8 mouse cellular contexts compared by ENCODE assay signal in the genomic region with DNA sequence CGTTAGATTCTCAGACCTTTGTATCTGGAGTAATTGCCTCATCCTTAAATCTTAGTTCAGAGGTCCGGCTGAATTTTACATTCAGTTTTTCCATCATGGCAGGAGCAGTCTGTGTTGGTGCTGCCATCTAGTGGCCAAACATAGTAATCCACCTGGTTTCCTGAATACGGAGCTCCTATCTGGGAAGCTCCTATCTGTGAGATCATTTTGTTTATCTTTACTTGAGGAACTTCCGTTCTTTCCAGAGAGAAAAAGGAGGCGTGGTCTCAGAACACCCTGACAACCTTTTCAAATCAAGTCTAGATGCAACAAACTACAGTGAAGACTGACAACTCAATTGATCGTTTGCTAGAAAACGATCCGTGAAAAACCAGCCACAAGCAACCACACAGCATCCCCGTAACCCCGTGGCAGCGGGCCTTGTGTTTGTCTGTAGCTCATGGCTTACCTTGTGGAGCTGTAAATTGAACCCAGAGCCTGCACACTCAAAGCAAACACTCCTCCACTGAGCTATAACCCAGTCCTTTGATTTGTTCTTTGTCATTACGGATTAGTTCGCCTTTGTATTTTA. TPM values are rescaled to one million over a fixed set of nuclear protein-coding genes. Genes with fewer than 3 reads are reported as not detected.
DNase-seq lines count a peak whose midpoint lies in the region; ATAC-seq and TF ChIP-seq lines count a peak whose summit lies in the region.

No protein-coding gene starts in this region.

- no peak overlapping the region for H3K27ac ChIP-seq in cortical plate, adult 2 months (ENCODE audit: insufficient read depth, low read length)
- H3K27ac ChIP-seq in heart, adult 2 months = no peak overlapping the region; the same call in 1 of the 2 replicates
- no peak overlapping the region for H3K27ac ChIP-seq in kidney, embryonic 16.5 days (ENCODE audit: low read length)
- no peak overlapping the region for H3K27ac ChIP-seq in limb, embryonic 14.5 days (replicated peaks; ENCODE audit: low read depth, low read length)
- H3K27ac ChIP-seq in stomach, postnatal 0 days (replicated peaks) = no peak overlapping the region

- H3K79me2 ChIP-seq in C2C12 (ENCODE audit: control insufficient read depth, insufficient read depth) = no peaks in the 10 kb centered on the region
- no peaks in the 10 kb centered on the region for H3K79me2 ChIP-seq in heart, adult 2 months (replicated peaks; ENCODE audit: control insufficient read depth, insufficient read depth, low read length)

- peaks cover 6% of the 10 kb centered on the region for H3K9me3 ChIP-seq in kidney, embryonic 16.5 days (ENCODE audit: low read length)
- H3K9me3 ChIP-seq in limb, embryonic 14.5 days (ENCODE audit: control insufficient read depth, low read length) = no peaks in the 10 kb centered on the region
- H3K9me3 ChIP-seq in stomach, postnatal 0 days (ENCODE audit: control insufficient read depth, low read length) = no peaks in the 10 kb centered on the region

- ATAC-seq in activated CD4-positive, CD25-positive, alpha-beta regulatory T cell, adult 4 months = peak; percentile 68
- ATAC-seq in kidney, embryonic 16.5 days (ENCODE audit: low FRiP score, low TSS enrichment) = 0 out of 2 replicates have a peak, but pooled peaks have one; percentile 27
- ATAC-seq in limb, embryonic 14.5 days (ENCODE audit: low FRiP score, low read depth) = peak; percentile 53; the same call in 1 of the 2 replicates
- no peak for ATAC-seq in stomach, postnatal 0 days (ENCODE audit: low FRiP score, low TSS enrichment)

- peak; percentile 18 for TF ChIP-seq CTCF in C2C12 (IDR thresholded peaks at IDR 0.05; ENCODE audit: control insufficient read depth, insufficient read depth, insufficient read length)
- peak; percentile 65; the same call in 1 of the 2 replicates for TF ChIP-seq CTCF in cortical plate, adult 2 months (IDR thresholded peaks at IDR 0.05; ENCODE audit: extremely low read depth, insufficient read depth, low read length)
- TF ChIP-seq CTCF in heart, adult 2 months (IDR thresholded peaks at IDR 0.05) = peak; percentile 97
- TF ChIP-seq CTCF in stomach, postnatal 0 days (IDR thresholded peaks at IDR 0.05; ENCODE audit: low read depth) = peak; percentile 93

- no peaks in the 10 kb centered on the region for H3K4me1 ChIP-seq in cortical plate, adult 2 months (ENCODE audit: control insufficient read depth, insufficient read depth, low read length)
- H3K4me1 ChIP-seq in heart, adult 2 months (ENCODE audit: control insufficient read depth, insufficient read depth, low read length) = no peaks in the 10 kb centered on the region
- no peaks in the 10 kb centered on the region for H3K4me1 ChIP-seq in kidney, embryonic 16.5 days (ENCODE audit: insufficient read depth, low read length)
- H3K4me1 ChIP-seq in limb, embryonic 14.5 days (ENCODE audit: control insufficient read depth, insufficient read depth, low read length) = no peaks in the 10 kb centered on the region
- no peaks in the 10 kb centered on the region for H3K4me1 ChIP-seq in stomach, postnatal 0 days (replicated peaks; ENCODE audit: control insufficient read depth, insufficient read depth)

- no peaks in the 10 kb centered on the region for H3K79me3 ChIP-seq in C2C12 (ENCODE audit: low read depth)

- no peak overlapping the region for H3K4me3 ChIP-seq in C2C12 (ENCODE audit: insufficient read depth, poor library complexity, severe bottlenecking)
- no peak overlapping the region for H3K4me3 ChIP-seq in cortical plate, adult 2 months (ENCODE audit: insufficient read depth, low read length)
- H3K4me3 ChIP-seq in heart, adult 2 months = no peak overlapping the region
- no peak overlapping the region for H3K4me3 ChIP-seq in kidney, embryonic 16.5 days (ENCODE audit: low read length)
- H3K4me3 ChIP-seq in limb, embryonic 14.5 days (replicated peaks; ENCODE audit: low read length) = no peak overlapping the region
- H3K4me3 ChIP-seq in stomach, postnatal 0 days (ENCODE audit: low read depth, low read length) = no peak overlapping the region

- H3K9ac ChIP-seq in heart, adult 2 months (ENCODE audit: low read depth, low read length) = no peak overlapping the region
- H3K9ac ChIP-seq in kidney, embryonic 16.5 days (replicated peaks; ENCODE audit: low read length) = no peak overlapping the region
- H3K9ac ChIP-seq in limb, embryonic 14.5 days (ENCODE audit: low read depth, low read length, severe bottlenecking) = no peak overlapping the region
- H3K9ac ChIP-seq in stomach, postnatal 0 days (ENCODE audit: low read length) = no peak overlapping the region

- H3K4me2 ChIP-seq in kidney, embryonic 16.5 days (replicated peaks; ENCODE audit: low read depth, low read length) = no peak overlapping the region
- H3K4me2 ChIP-seq in limb, embryonic 14.5 days (replicated peaks; ENCODE audit: low read depth, low read length, severe bottlenecking) = no peak overlapping the region
- no peak overlapping the region for H3K4me2 ChIP-seq in stomach, postnatal 0 days (replicated peaks; ENCODE audit: low read depth)

- intact Hi-C loops in heart, adult 2 months (cut with DNase I) = loop anchor here (1.0 to 5.0 kb wide), 3 partner anchors 69 to 218 kb away; a partner anchor contains a TSS

- no peaks in the 10 kb centered on the region for H3K27me3 ChIP-seq in C2C12 (ENCODE audit: control insufficient read depth, insufficient read depth, insufficient read length)
- no peaks in the 10 kb centered on the region for H3K27me3 ChIP-seq in heart, adult 2 months (ENCODE audit: control insufficient read depth, insufficient read depth, low read length)
- H3K27me3 ChIP-seq in kidney, embryonic 16.5 days (ENCODE audit: insufficient read depth, low read length) = no peaks in the 10 kb centered on the region
- no peaks in the 10 kb centered on the region for H3K27me3 ChIP-seq in limb, embryonic 14.5 days (ENCODE audit: control insufficient read depth, insufficient read depth, low read length)
- H3K27me3 ChIP-seq in stomach, postnatal 0 days (ENCODE audit: control insufficient read depth, insufficient read depth, low read length) = no peaks in the 10 kb centered on the region

- whole genome bisulfite sequencing in heart, adult 2 months = 41% methylated on average over 13 of the region's 13 CpGs
- WGBS in kidney, embryonic 16.5 days = 42% methylated on average over 13 of the region's 13 CpGs
- WGBS in limb, embryonic 14.5 days = 40% methylated on average over 13 of the region's 13 CpGs
- 42% methylated on average over 13 of the region's 13 CpGs for WGBS in stomach, postnatal 0 days

- peak; percentile 50 to 66 for DNase-seq in heart, adult 2 months
- peak; percentile 85 for DNase-seq in limb, embryonic 14.5 days (ENCODE audit: low spot score)
- DNase-seq in naive thymus-derived CD4-positive, alpha-beta T cell, adult 2 months (ENCODE audit: low read depth) = peak; percentile 79
- peak; percentile 60 for DNase-seq in stomach, postnatal 0 days (ENCODE audit: low spot score)

- H3K36me3 ChIP-seq in C2C12 (ENCODE audit: control insufficient read depth, insufficient read depth) = no peaks in the 10 kb centered on the region
- H3K36me3 ChIP-seq in heart, adult 2 months (ENCODE audit: control insufficient read depth, insufficient read depth, low read length) = peaks cover 2% of the 10 kb centered on the region; the same call in 1 of the 2 replicates
- H3K36me3 ChIP-seq in kidney, embryonic 16.5 days (ENCODE audit: insufficient read depth, low read length) = peaks cover 9% of the 10 kb centered on the region; the same call in 1 of the 2 replicates
- no peaks in the 10 kb centered on the region for H3K36me3 ChIP-seq in limb, embryonic 14.5 days (ENCODE audit: control insufficient read depth, insufficient read depth, low read length)
- no peaks in the 10 kb centered on the region for H3K36me3 ChIP-seq in stomach, postnatal 0 days (ENCODE audit: control insufficient read depth, insufficient read depth, low read length)

- TF ChIP-seq POLR2A in cortical plate, adult 2 months (IDR thresholded peaks at IDR 0.05; ENCODE audit: extremely low read depth, insufficient read depth, low read length) = no peak
- TF ChIP-seq POLR2A in heart, adult 2 months (IDR thresholded peaks at IDR 0.05; ENCODE audit: insufficient read depth, low read depth, low read length) = no peak
- TF ChIP-seq POLR2A in limb, embryonic 14.5 days (IDR thresholded peaks at IDR 0.05; ENCODE audit: borderline replicate concordance, extremely low read depth, insufficient read depth, insufficient read length) = no peak

- H3ac ChIP-seq in C2C12 (ENCODE audit: control insufficient read depth, insufficient read length, low read depth) = no peak overlapping the region

- no peak for TF ChIP-seq EP300 in heart, adult 2 months (IDR thresholded peaks at IDR 0.05; ENCODE audit: insufficient read depth, low read depth, low read length)
- no peak for TF ChIP-seq EP300 in stomach, postnatal 0 days (optimal IDR thresholded peaks at IDR 0.05)

TF ChIP-seq in C2C12, 6 proteins besides CTCF, POLR2A, EP300 and RAD21 (continues in another document):
- no peak for TF ChIP-seq MYOD1 (IDR thresholded peaks at IDR 0.05; ENCODE audit: control insufficient read depth, insufficient read length, low read depth)
- TF ChIP-seq FOSL1 (IDR thresholded peaks at IDR 0.05; ENCODE audit: insufficient read depth, low read length, poor library complexity, severe bottlenecking) = no peak
- no peak for TF ChIP-seq CEBPB (IDR thresholded peaks at IDR 0.05; ENCODE audit: low read depth)
- no peak for TF ChIP-seq USF1 (IDR thresholded peaks at IDR 0.05; ENCODE audit: low read depth)
- no peak for TF ChIP-seq MAX (IDR thresholded peaks at IDR 0.05)

RNA-seq across cellular contexts. Expression of a gene that starts 8.1 kb away (rescaled TPM):
- 0.71 TPM for polyA plus RNA-seq in C2C12 (2012; fragmentation: generic; extraction: Trizol)
- 1 to 10 TPM; 5.2 TPM for polyA plus RNA-seq in activated CD4-positive, CD25-positive, alpha-beta regulatory T cell, adult 4 months (2017; shearing (Covaris generic))
- polyA plus RNA-seq in cortical plate, adult 2 months (2012; rRNA removed) = 7.2 and 7.3 TPM in 2 replicates
- 10 to 100 TPM; 28.3 to 37.7 TPM for total RNA-seq in heart, adult 2 months (2021)
- 10.9 and 22.1 TPM in 2 replicates for polyA plus RNA-seq in heart, adult 2 months (2012; rRNA removed)
- 24.6 and 28.0 TPM in 2 replicates for polyA plus RNA-seq in kidney, embryonic 16.5 days (2015; fragmentation: Nextera tagmentation; extraction: Ambion mirVana)
- polyA plus RNA-seq in limb, embryonic 14.5 days (2012; rRNA removed) = 9.4 and 10.0 TPM in 2 replicates
- polyA plus RNA-seq in limb, embryonic 14.5 days (2014; fragmentation: Nextera tagmentation; extraction: Ambion mirVana) = 14.6 and 19.6 TPM in 2 replicates
- polyA plus RNA-seq in stomach, postnatal 0 days (2015; fragmentation: Nextera tagmentation; extraction: Ambion mirVana) = 11.0 and 11.8 TPM in 2 replicates

RNA-seq across cellular contexts. Expression of a gene that starts 55.9 kb away (rescaled TPM):
- polyA plus RNA-seq in C2C12 (2012; fragmentation: generic; extraction: Trizol) = 27.5 TPM
- 10 to 100 TPM; 58.6 to 67.4 TPM for polyA plus RNA-seq in activated CD4-positive, CD25-positive, alpha-beta regulatory T cell, adult 4 months (2017; shearing (Covaris generic))
- 41.2 and 41.4 TPM in 2 replicates for polyA plus RNA-seq in cortical plate, adult 2 months (2012; rRNA removed)
- 10 to 100 TPM; 17.9 to 19.3 TPM for total RNA-seq in heart, adult 2 months (2021)
- polyA plus RNA-seq in heart, adult 2 months (2012; rRNA removed) = 13.4 and 23.4 TPM in 2 replicates
- 80.8 and 82.9 TPM in 2 replicates for polyA plus RNA-seq in kidney, embryonic 16.5 days (2015; fragmentation: Nextera tagmentation; extraction: Ambion mirVana)
- polyA plus RNA-seq in limb, embryonic 14.5 days (2012; rRNA removed) = 49.6 and 57.1 TPM in 2 replicates
- polyA plus RNA-seq in limb, embryonic 14.5 days (2014; fragmentation: Nextera tagmentation; extraction: Ambion mirVana) = 75.1 and 77.2 TPM in 2 replicates
- 52.8 and 54.5 TPM in 2 replicates for polyA plus RNA-seq in stomach, postnatal 0 days (2015; fragmentation: Nextera tagmentation; extraction: Ambion mirVana)

Comparison
In these comparisons a context has a peak if more than half of its experiments do, and no peak if none do; other contexts are left out.
1. CTCF ChIP-seq: peak in every context shown above with its lines; median percentile 97 in heart, adult 2 months; 93 in stomach, postnatal 0 days; 65 in cortical plate, adult 2 months; 18 in C2C12.